Mouse (Mus musculus) lung, embryonic 15.5 days (tissue): ENCODE data around the gene Cacna1a. TPM values are rescaled to one million over a fixed set of nuclear protein-coding genes. Genes with fewer than 3 reads are reported as not detected.
"Not testable (repeated sequence)": the region's sequence is repeated elsewhere in the genome, so short reads cannot be mapped to it uniquely, and the experiment has no call there.

Experiments
- ATAC-seq: fragments of 200-750 bp; cut with Nextera tagmentation; 2 replicates; pipeline ENCODE4 v1.8.0; 2017; ENCODE audit warnings: moderate number of reproducible peaks, borderline replicate concordance; ENCODE audit not compliant: low FRiP score, low TSS enrichment; ENCODE audit errors: extremely low read depth
- H3K27ac ChIP-seq: fragments of 300-500 bp; sonication (generic); 2 replicates; pipeline ENCODE4 v1.5.1; 2015; ENCODE audit warnings: moderate library complexity, mild to moderate bottlenecking, inconsistent platforms
- H3K27me3 ChIP-seq: fragments of 300-500 bp; sonication (generic); 2 replicates; pipeline ENCODE4 v1.6.1; 2015; ENCODE audit warnings: inconsistent platforms
- H3K36me3 ChIP-seq: fragments of 300-500 bp; sonication (generic); 2 replicates; pipeline ENCODE4 v1.6.1; 2015; ENCODE audit warnings: inconsistent platforms
- H3K4me1 ChIP-seq: fragments of 300-500 bp; sonication (generic); 2 replicates; pipeline ENCODE4 v1.6.1; 2015; ENCODE audit warnings: inconsistent platforms
- H3K4me2 ChIP-seq: fragments of 300-500 bp; sonication (generic); 2 replicates; pipeline ENCODE4 v1.6.1; 2015; ENCODE audit warnings: inconsistent platforms, mild to moderate bottlenecking, moderate library complexity
- H3K4me3 ChIP-seq: fragments of 300-500 bp; sonication (generic); 2 replicates; pipeline ENCODE4 v1.5.1; 2015; ENCODE audit warnings: mild to moderate bottlenecking, inconsistent platforms
- H3K9ac ChIP-seq: fragments of 300-500 bp; sonication (generic); 2 replicates; pipeline ENCODE4 v1.6.1; 2015; ENCODE audit warnings: inconsistent platforms
- H3K9me3 ChIP-seq: fragments of 300-500 bp; sonication (generic); 2 replicates; pipeline ENCODE4 v1.6.1; 2016; ENCODE audit warnings: inconsistent platforms
- WGBS: fragments of 180-500 bp; shearing (Covaris S2); methylation state at CpG from one replicate; pipeline ENCODE4 v1.1.7; 2015; 5-methylcytosine and 5-hydroxymethylcytosine counted together
- polyA plus RNA-seq: library from polyadenylated mRNA; unstranded; fragments of >200 nt; fragmentation: Nextera tagmentation; extraction: Ambion mirVana; gene quantifications from 2 replicates; pipeline ENCODE4 v1.2.1, GENCODE M21; 2015

Cacna1a gene
- polyA plus RNA-seq, 1 experiment from 2014 or later = 2.1 TPM

DNA sequence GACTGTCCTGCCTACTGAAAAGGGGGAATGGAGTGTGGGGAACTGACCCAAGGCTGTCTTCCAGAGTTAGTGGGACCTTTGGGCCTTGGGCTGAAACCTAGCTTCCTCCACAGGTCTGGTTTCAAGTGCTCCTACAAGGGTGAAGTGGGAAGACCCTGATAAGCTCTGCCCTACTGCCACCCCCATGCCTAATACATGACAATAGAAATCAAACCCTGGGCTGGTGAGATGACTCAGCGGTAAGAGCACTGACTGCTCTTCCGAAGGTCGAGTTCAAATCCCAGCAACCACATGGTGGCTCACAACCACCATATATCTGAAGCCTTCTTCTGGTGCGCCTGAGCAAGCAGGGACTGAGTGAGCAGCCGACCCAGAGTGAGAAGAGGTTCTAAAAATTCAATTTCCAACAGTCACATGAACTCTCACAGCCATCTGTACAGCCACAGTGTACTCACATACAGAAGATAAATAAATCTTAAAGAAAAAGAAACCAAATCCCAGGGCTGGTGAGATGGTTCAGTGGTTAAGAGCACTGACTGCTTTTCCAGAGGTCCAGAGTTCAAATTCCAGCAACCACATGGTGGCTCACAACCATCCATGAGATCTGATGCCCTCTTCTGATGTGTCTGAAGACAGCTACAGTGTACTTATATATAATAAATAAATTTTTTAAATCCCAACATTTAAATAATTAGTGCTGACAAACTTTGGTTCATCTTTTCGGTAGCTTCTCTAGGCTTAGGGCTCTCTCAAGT is 280.7 kb downstream of the Cacna1a start:
- WGBS = 77% methylated on average over 6 of the region's 6 CpGs
- peaks cover 12% of the 10 kb centered on the region for H3K4me1 ChIP-seq
- no peak for ATAC-seq
- no peak overlapping the region for H3K4me2 ChIP-seq
- no peak overlapping the region for H3K27ac ChIP-seq
- peaks cover 37% of the 10 kb centered on the region for H3K36me3 ChIP-seq
- no peak overlapping the region for H3K9ac ChIP-seq
- no peak overlapping the region for H3K4me3 ChIP-seq
- no peaks in the 10 kb centered on the region for H3K27me3 ChIP-seq
- H3K9me3 ChIP-seq = no peaks in the 10 kb centered on the region

GRCm38 (mm10) chr8:84670295-84671006 is 282.2 kb downstream of the Cacna1a start:
- H3K4me2 ChIP-seq, H3K9ac ChIP-seq, H3K9me3 ChIP-seq, H3K27ac ChIP-seq, H3K4me1 ChIP-seq, H3K4me3 ChIP-seq, H3K27me3 ChIP-seq: not testable (repeated sequence)
- H3K36me3 ChIP-seq = peaks cover 51% of the 10 kb centered on the region
- 65% methylated on average over 5 of the region's 5 CpGs for WGBS
- 0 out of 2 replicates have a peak, but pooled peaks have one; percentile 17 for ATAC-seq

DNA sequence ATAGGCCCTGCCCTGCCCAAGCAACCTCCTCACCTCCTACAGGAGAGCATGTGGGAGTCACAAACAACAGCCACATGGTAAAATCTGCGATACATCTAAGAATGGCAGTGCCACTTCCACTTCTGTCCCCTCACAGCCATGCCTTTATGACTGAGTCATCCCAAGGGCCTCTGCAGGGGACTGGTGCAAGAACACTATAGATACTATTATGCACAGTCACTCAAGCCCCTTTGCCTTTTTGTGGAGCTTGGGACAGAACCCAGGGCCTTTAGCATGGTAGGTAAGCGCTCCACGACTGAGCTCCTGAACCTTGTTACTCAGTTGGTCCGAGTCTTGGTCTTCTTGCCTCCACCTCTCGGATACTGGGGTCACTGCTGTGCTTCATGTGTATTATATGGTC is 289.1 kb downstream of the Cacna1a start:
- Histone ChIP-seq H3K4me3 (no peak overlapping the region), H3K9me3 (no peaks in the 10 kb centered on the region), H3K36me3 (peaks cover 48% of the 10 kb centered on the region), H3K9ac (no peak overlapping the region), H3K27ac (no peak overlapping the region), H3K4me2 (no peak overlapping the region), H3K27me3 (no peaks in the 10 kb centered on the region), H3K4me1 (no peaks in the 10 kb centered on the region)
- 88% methylated on average over 5 of the region's 5 CpGs for WGBS
- no peak for ATAC-seq

GRCm38 (mm10) chr8:84681476-84681875 is 293.2 kb downstream of the Cacna1a start:
- no peaks in the 10 kb centered on the region for H3K27me3 ChIP-seq
- H3K9ac ChIP-seq = no peak overlapping the region
- H3K36me3 ChIP-seq = peaks cover 18% of the 10 kb centered on the region; the same call in 1 of the 2 replicates
- no peak overlapping the region for H3K4me3 ChIP-seq
- H3K4me1 ChIP-seq = peaks cover 16% of the 10 kb centered on the region
- no peak overlapping the region for H3K27ac ChIP-seq
- 78% methylated on average over 2 of the region's 2 CpGs for WGBS
- H3K4me2 ChIP-seq = no peak overlapping the region
- no peaks in the 10 kb centered on the region for H3K9me3 ChIP-seq
- no peak for ATAC-seq

- no peak overlapping the region for H3K27ac ChIP-seq
- no peaks in the 10 kb centered on the region for H3K27me3 ChIP-seq
- no peak for ATAC-seq
- H3K4me3 ChIP-seq = no peak overlapping the region
- no peak overlapping the region for H3K9ac ChIP-seq
- peaks cover 19% of the 10 kb centered on the region for H3K4me1 ChIP-seq
- 0 out of 2 replicates have a peak, but pooled peaks cover 13% of the 10 kb centered on the region for H3K36me3 ChIP-seq
- 78% methylated on average over 2 of the region's 2 CpGs for WGBS
- no peak overlapping the region for H3K4me2 ChIP-seq
- no peaks in the 10 kb centered on the region for H3K9me3 ChIP-seq
Observed at GRCm38 (mm10) chr8:84682257-84682656, 294.0 kb downstream of the Cacna1a start.

DNA sequence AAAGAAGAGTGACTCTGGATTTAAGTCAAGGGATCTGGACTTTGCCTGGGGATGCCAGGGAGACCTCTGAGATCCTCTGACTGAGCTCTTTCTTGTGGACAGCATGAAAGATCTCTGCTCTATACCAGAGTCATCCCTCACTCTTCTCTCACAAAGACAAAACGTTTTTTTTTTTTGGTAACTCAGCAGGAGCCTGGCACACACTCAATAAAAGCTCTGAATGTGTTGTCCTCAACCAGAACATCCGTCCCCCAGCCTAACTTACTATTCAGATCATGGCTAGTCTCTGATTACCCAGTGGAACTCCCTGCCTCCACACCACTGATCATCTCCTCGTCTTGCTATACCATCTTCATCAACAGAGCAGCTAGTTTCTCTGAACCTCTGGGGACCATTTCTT is 296.3 kb downstream of the Cacna1a start:
- H3K9me3 ChIP-seq = no peaks in the 10 kb centered on the region
- ATAC-seq = no peak
- no peak overlapping the region for H3K4me2 ChIP-seq
- no peaks in the 10 kb centered on the region for H3K27me3 ChIP-seq
- 49% methylated on average over 3 of the region's 3 CpGs for WGBS
- H3K9ac ChIP-seq = no peak overlapping the region
- H3K27ac ChIP-seq = no peak overlapping the region
- 0 out of 2 replicates have a peak, but pooled peaks cover 11% of the 10 kb centered on the region for H3K36me3 ChIP-seq
- no peak overlapping the region for H3K4me3 ChIP-seq
- peaks cover 30% of the 10 kb centered on the region for H3K4me1 ChIP-seq

DNA sequence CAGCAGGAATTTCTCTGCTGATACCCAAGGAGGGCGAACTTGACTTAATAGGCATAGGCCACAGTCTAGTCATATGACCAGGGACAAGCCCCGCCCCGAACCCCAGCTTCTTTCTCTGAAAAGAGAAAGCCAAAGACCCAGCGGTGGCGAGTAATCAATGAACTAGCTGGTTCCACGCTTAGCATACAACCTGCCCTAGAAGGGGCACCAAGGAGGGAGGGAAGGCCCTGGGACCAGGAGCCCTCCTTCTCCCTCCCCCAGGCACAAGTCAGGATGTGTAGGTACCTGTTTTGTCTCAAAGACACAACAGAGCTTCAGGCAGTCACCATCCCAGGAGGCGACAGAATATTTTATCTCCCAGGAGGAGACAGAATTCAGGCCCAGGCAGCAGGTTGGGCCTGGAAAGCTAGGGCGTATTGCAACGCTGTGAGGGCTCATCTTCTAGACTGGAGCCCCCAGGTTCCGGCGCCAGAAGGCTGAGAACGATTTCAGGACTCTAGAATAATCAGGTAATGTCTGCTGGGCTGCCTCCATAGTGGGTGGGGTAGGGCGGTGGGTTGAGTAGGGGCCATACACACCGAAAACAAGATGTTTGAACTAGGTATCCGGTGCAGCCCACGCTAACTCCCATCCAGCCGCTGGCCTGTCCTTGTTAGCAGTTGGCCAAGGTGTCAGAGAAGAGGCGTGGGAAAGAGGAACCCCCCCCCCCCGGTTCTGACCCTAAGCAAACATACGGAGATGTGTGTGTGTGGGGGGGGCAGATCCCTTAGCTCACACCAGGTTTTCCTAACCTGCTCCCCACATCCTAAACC is 298.2 kb downstream of the Cacna1a start, which contains the start of gene Trmt1:
Gene Trmt1 (plus strand): TSS at position 117 of the 812 bp plus-strand sequence.
- ATAC-seq = peak; percentile 6
- Histone ChIP-seq H3K4me1 (peaks cover 42% of the 10 kb centered on the region), H3K27me3 (no peaks in the 10 kb centered on the region)

DNA sequence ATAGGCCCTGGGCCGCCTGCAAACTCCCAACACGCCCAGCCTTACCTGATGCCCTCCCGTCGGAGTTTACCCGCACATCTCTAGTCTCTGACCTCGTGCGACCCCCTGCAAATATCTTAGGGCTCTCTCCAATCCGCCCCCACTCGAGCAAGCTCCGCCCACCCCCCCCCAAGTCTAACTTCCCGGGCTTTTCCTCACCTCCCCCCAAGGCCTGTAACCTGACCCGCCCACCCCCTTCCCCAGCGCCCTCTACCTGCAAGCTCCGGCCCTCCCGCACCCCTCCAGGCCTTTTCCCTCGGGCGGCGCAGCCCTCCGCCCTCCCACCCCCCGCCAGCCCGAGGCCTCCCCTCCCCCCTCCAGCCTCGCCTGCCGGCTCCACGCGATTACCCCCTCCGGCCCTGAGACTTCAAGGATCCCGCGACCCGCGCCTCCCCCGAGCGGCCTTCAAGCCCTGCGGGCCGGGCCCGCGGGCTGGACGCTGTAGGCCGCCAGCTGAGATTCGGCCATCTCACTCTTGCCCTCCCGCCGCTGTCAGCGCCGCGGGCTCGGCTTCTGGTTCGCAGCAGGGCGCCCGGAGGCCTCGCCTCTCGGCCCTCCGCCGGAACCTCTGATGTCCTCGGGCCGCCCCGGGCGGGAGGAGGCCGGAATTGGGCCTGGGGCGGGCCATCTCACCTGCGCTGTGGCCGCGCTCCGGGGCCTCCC is 298.9 kb downstream of the Cacna1a start:
- peak overlapping the region; percentile 99 for H3K9ac ChIP-seq
- ATAC-seq = peak; percentile 53
- H3K4me2 ChIP-seq = peak overlapping the region; percentile 88
- under 1% methylated on average over 56 of the region's 62 CpGs for WGBS
- H3K9me3 ChIP-seq = no peaks in the 10 kb centered on the region
- peak overlapping the region; percentile 94 for H3K27ac ChIP-seq
- H3K4me3 ChIP-seq = peak overlapping the region; percentile 92
- H3K27me3 ChIP-seq = no peaks in the 10 kb centered on the region
- peaks cover 42% of the 10 kb centered on the region for H3K4me1 ChIP-seq
- peaks cover 17% of the 10 kb centered on the region for H3K36me3 ChIP-seq

More for the DNA sequence above, 298.2 kb downstream of the Cacna1a start, which contains the start of gene Trmt1:
- H3K27ac ChIP-seq = peak within 1 kb of the TSS; percentile 94
- H3K9me3 ChIP-seq = no peaks in the 10 kb centered on the region
- H3K9ac ChIP-seq = peak within 1 kb of the TSS; percentile 99
- H3K4me3 ChIP-seq = peak within 1 kb of the TSS; percentile 92
- peaks cover 15% of the 10 kb centered on the region; the same call in 1 of the 2 replicates for H3K36me3 ChIP-seq
- H3K4me2 ChIP-seq = peak within 1 kb of the TSS; percentile 88
- 11% methylated on average over 20 of the region's 20 CpGs for WGBS

- Histone ChIP-seq H3K9ac (peak within 1 kb of the TSS; percentile 99), H3K9me3 (no peaks in the 10 kb centered on the region), H3K4me2 (peak within 1 kb of the TSS; percentile 88), H3K27ac (peak within 1 kb of the TSS; percentile 94), H3K4me1 (peaks cover 42% of the 10 kb centered on the region), H3K27me3 (no peaks in the 10 kb centered on the region), H3K36me3 (peaks cover 19% of the 10 kb centered on the region), H3K4me3 (peak within 1 kb of the TSS; percentile 92)
- WGBS = under 1% methylated on average over 36 of the region's 37 CpGs
- peak; percentile 86 for ATAC-seq
Observed at GRCm38 (mm10) chr8:84687705-84688100, 299.5 kb downstream of the Cacna1a start, which contains the start of gene Nacc1. TSS of gene Nacc1 (minus strand) at chr8:84687862.

- Histone ChIP-seq H3K36me3 (peaks cover 18% of the 10 kb centered on the region), H3K27me3 (no peaks in the 10 kb centered on the region), H3K4me3 (peak overlapping the region; percentile 91), H3K9ac (peak overlapping the region; percentile 75), H3K4me1 (peaks cover 42% of the 10 kb centered on the region), H3K9me3 (no peaks in the 10 kb centered on the region), H3K27ac (peak overlapping the region; percentile 49; the same call in 1 of the 2 replicates), H3K4me2 (peak overlapping the region; percentile 92)
- ATAC-seq = peak; percentile 84
- under 1% methylated on average over 47 of the region's 47 CpGs for WGBS
Observed at GRCm38 (mm10) chr8:84689091-84689915, 301.1 kb downstream of the Cacna1a start.
